Mouse (Mus musculus) cerebellum, adult 2 months (tissue): ENCODE results near the gene Srrd.

Experiments
- CTCF ChIP-seq: fragments of 200-500 bp; IDR thresholded peaks from 2 replicates; pipeline ENCODE4 v1.5.1; 2011; ENCODE audit warnings: low read depth, mild to moderate bottlenecking, control low read depth, low read length, moderate library complexity, borderline replicate concordance; ENCODE audit not compliant: insufficient read depth
- POLR2A ChIP-seq: fragments of 200-500 bp; IDR thresholded peaks from 2 replicates; pipeline ENCODE4 v1.6.1; 2011; ENCODE audit warnings: low read length, control low read depth, borderline replicate concordance; ENCODE audit not compliant: insufficient read depth

GRCm38 (mm10) chr5:112371933-112372332 lies 29.1 kb upstream of the Srrd start:
- TF ChIP-seq POLR2A (no peak), CTCF (no peak)
